Mouse (Mus musculus) adrenal gland, adult 10 weeks (tissue): ENCODE data around the gene 3110021N24Rik. TPM values are rescaled to one million over a fixed set of nuclear protein-coding genes. Genes with fewer than 3 reads are reported as not detected.

Experiments used
- polyA plus RNA-seq: library from polyadenylated mRNA; stranded (reverse); fragments of 350-450 nt; fragmentation: Illumina TruSeq; extraction: RNeasy Lipid Tissue Mini Kit (QIAGEN cat#74804); gene quantifications from one replicate; pipeline ENCODE4 v1.2.3, GENCODE M21; 2014; ENCODE audit warnings: low read depth, low replicate concordance

Gene 3110021N24Rik
- polyA plus RNA-seq, result 1.0 TPM

DNA sequence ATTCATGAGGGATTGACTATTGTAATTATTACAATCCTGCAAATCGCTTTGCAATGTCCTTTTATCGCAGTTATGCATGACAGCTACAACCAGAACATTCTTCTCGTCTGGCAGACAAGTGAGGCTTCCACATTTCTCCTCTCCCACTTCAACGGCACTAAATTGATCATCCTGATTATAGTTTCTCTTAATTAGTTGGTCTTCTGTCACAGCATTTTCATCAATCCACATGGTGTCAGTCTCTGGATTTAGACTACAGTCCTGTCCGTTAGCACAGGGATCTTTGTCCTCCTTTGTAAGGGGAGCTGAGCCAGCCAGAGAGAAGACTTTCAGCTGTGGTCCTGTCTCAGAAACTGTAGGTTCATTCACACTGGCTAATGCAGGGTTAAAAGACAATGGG is at the start of gene 3110021N24Rik:
Gene 3110021N24Rik, plus strand, starts transcription at position 301 of the 400 bp plus-strand sequence.

GRCm38 (mm10) chr4:108780057-108780863 is 60.8 kb downstream of the 3110021N24Rik start, which contains the start of gene Zfyve9:
Gene Zfyve9 (minus strand): TSS chr4:108780798.

Other genes starting within 250 kb of the 3110021N24Rik start
- gene Prpf38a, start 140.3 kb upstream of the 3110021N24Rik start, polyA plus RNA-seq, result 50.7 TPM
- 0.64 TPM for gene Orc1, start 140.2 kb upstream of the 3110021N24Rik start, polyA plus RNA-seq
- 95.9 TPM for gene Cc2d1b, start 99.7 kb upstream of the 3110021N24Rik start, polyA plus RNA-seq
- gene Zfyve9, start 61.1 kb downstream of the 3110021N24Rik start, polyA plus RNA-seq, result 67.9 TPM
- 372 TPM for gene Btf3l4, start 114.0 kb downstream of the 3110021N24Rik start, polyA plus RNA-seq
- gene Txndc12, start 115.0 kb downstream of the 3110021N24Rik start, polyA plus RNA-seq, result 66.2 TPM
- gene Kti12, start 128.1 kb downstream of the 3110021N24Rik start, polyA plus RNA-seq, result 26.3 TPM
- not detected for gene A730015C16Rik, start 129.0 kb downstream of the 3110021N24Rik start, polyA plus RNA-seq
- gene Rab3b, start 159.4 kb downstream of the 3110021N24Rik start, polyA plus RNA-seq, result 12.7 TPM